Mouse (Mus musculus): ENCODE results near the gene Itga6.

Gene Itga6

GRCm38 (mm10) chr2:71805611-71806567 is 60.5 kb downstream of the Itga6 start:
- DNase-seq: no peak

- DNase-seq: no peak
Observed at GRCm38 (mm10) chr2:71809289-71809860, 64.0 kb downstream of the Itga6 start.

GRCm38 (mm10) chr2:71810010-71810409 is 64.6 kb downstream of the Itga6 start:
- DNase-seq: no peak

GRCm38 (mm10) chr2:71810906-71811305 is 65.5 kb downstream of the Itga6 start:
- no peak for DNase-seq

- DNase-seq: peak; percentile 94
Observed at GRCm38 (mm10) chr2:71812221-71813021, 67.0 kb downstream of the Itga6 start.

- DNase-seq: no peak
Observed at GRCm38 (mm10) chr2:71813022-71813358, 67.6 kb downstream of the Itga6 start.

- DNase-seq: no peak
Observed at GRCm38 (mm10) chr2:71813371-71813770, 68.0 kb downstream of the Itga6 start.

GRCm38 (mm10) chr2:71814016-71814415 is 68.6 kb downstream of the Itga6 start:
- no peak for DNase-seq

- no peak for DNase-seq
Observed at GRCm38 (mm10) chr2:71815279-71815678, 69.9 kb downstream of the Itga6 start.

- no peak for DNase-seq
Observed at GRCm38 (mm10) chr2:71816391-71817041, 71.1 kb downstream of the Itga6 start.

GRCm38 (mm10) chr2:71824146-71824545 is 78.7 kb downstream of the Itga6 start:
- no peak for DNase-seq

- DNase-seq: no peak
Observed at GRCm38 (mm10) chr2:71827711-71828110, 82.3 kb downstream of the Itga6 start.

- no peak for DNase-seq
Observed at GRCm38 (mm10) chr2:71828928-71829327, 83.5 kb downstream of the Itga6 start.

GRCm38 (mm10) chr2:71833626-71834025 is 88.2 kb downstream of the Itga6 start:
- no peak for DNase-seq

- DNase-seq: no peak
Observed at GRCm38 (mm10) chr2:71834371-71834770, 89.0 kb downstream of the Itga6 start.

- DNase-seq: no peak
Observed at GRCm38 (mm10) chr2:71835556-71835955, 90.1 kb downstream of the Itga6 start.

- DNase-seq: no peak
Observed at GRCm38 (mm10) chr2:71836232-71836631, 90.8 kb downstream of the Itga6 start.

GRCm38 (mm10) chr2:71837261-71837660 is 91.8 kb downstream of the Itga6 start:
- DNase-seq: no peak

GRCm38 (mm10) chr2:71837791-71838190 is 92.4 kb downstream of the Itga6 start:
- DNase-seq: peak; percentile 88

GRCm38 (mm10) chr2:71843316-71843715 is 97.9 kb downstream of the Itga6 start:
- DNase-seq: no peak

GRCm38 (mm10) chr2:71844906-71845305 is 99.5 kb downstream of the Itga6 start:
- DNase-seq: no peak

GRCm38 (mm10) chr2:71852161-71852560 is 106.7 kb downstream of the Itga6 start:
- DNase-seq: peak; percentile 59

- no peak for DNase-seq
Observed at GRCm38 (mm10) chr2:71855076-71855475, 109.7 kb downstream of the Itga6 start.

Measured in right cerebral cortex, postnatal 14 days (tissue).